Mouse (Mus musculus) CH12.LX (cell line): ENCODE data around the gene Wee2.

Experiments used
- BHLHE40 ChIP-seq: IDR thresholded peaks from 2 replicates; pipeline ENCODE4 v1.6.1; 2011; ENCODE audit warnings: mild to moderate bottlenecking, low read depth, low read length, improper control_type of control experiment
- CTCF ChIP-seq, 2 experiments: IDR thresholded peaks in 1 of 2; conservative IDR thresholded peaks in 1 of 2; 2 replicates each; pipeline ENCODE4 v1.5.1; 2011 to 2012; ENCODE audit warnings: low read depth in 2 of 2, low read length in 2 of 2, improper control_type of control experiment in 1 of 2, inconsistent platforms in 1 of 2, mild to moderate bottlenecking in 1 of 2, moderate library complexity in 1 of 2
- ELF1 ChIP-seq: IDR thresholded peaks from 2 replicates; pipeline ENCODE4 v1.6.1; 2014; ENCODE audit warnings: low read depth, mild to moderate bottlenecking, inconsistent platforms, low read length, improper control_type of control experiment
- EP300 ChIP-seq: IDR thresholded peaks from 2 replicates; pipeline ENCODE4 v1.6.1; 2011; ENCODE audit warnings: low read length, improper control_type of control experiment
- ETS1 ChIP-seq: conservative IDR thresholded peaks from 2 replicates; pipeline ENCODE4 v1.6.1; 2012; ENCODE audit warnings: low read depth, mild to moderate bottlenecking, inconsistent platforms, low read length, improper control_type of control experiment, moderate library complexity
- JUND ChIP-seq: conservative IDR thresholded peaks from 2 replicates; pipeline ENCODE4 v1.6.1; 2011; ENCODE audit warnings: low read depth, low read length, improper control_type of control experiment
- MXI1 ChIP-seq: IDR thresholded peaks from 2 replicates; pipeline ENCODE4 v1.6.1; 2011; ENCODE audit warnings: mild to moderate bottlenecking, low read depth, low read length, improper control_type of control experiment
- POLR2A ChIP-seq: IDR thresholded peaks from 2 replicates; pipeline ENCODE4 v1.6.1; 2011; ENCODE audit warnings: low read depth, mild to moderate bottlenecking, improper control_type of control experiment, low read length
- RAD21 ChIP-seq: IDR thresholded peaks from 2 replicates; pipeline ENCODE4 v1.6.1; 2011; ENCODE audit warnings: low read depth, mild to moderate bottlenecking, low read length, improper control_type of control experiment, moderate library complexity
- SMC3 ChIP-seq: IDR thresholded peaks from 2 replicates; pipeline ENCODE4 v1.6.1; 2011; ENCODE audit warnings: low read depth, low read length, improper control_type of control experiment
- TCF12 ChIP-seq: IDR thresholded peaks from 2 replicates; pipeline ENCODE4 v1.6.1; 2014; ENCODE audit warnings: low read depth, mild to moderate bottlenecking, inconsistent platforms, low read length, improper control_type of control experiment
- ZNF384 ChIP-seq: IDR thresholded peaks from 2 replicates; pipeline ENCODE4 v1.6.1; 2012; ENCODE audit warnings: low read depth, low read length, improper control_type of control experiment, inconsistent platforms

DNA sequence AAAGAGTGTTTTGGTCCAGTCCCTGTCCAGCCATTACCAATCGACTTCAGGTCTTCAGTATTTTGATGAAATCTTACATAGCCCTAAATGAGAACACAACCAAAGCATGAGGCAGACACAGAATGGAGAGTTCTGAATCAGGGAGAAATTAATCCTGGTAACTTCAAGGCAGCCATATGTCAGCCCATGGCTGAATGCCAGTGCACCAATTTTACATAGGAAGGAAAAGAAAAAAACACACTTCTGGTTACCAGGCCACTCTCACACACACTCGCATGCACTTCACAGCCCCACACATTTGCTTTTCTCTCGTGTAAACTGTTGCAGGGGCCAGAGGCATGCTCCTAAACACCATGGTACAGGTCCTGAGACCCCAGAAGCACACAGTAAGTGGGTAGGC is 8.0 kb upstream of the Wee2 start:
- TF ChIP-seq RAD21 (no peak), CTCF (conservative IDR thresholded peaks at IDR 0.05 in 1 of 2, IDR thresholded peaks at IDR 0.05 in 1 of 2; ENCODE audit: low read depth in 2 of 2, low read length in 2 of 2) (no peak), JUND (no peak), ZNF384 (no peak), MXI1 (no peak), ETS1 (no peak), ELF1 (no peak), POLR2A (no peak), TCF12 (no peak), EP300 (no peak), BHLHE40 (no peak), SMC3 (no peak)
